Mouse (Mus musculus): ENCODE measurements around the gene Trp73.

- TF ChIP-seq CTCF (IDR thresholded peaks at IDR 0.05; ENCODE audit: low read depth): no peak
- TF ChIP-seq EP300 (IDR thresholded peaks at IDR 0.05; ENCODE audit: low read depth): no peak
Observed at GRCm38 (mm10) chr4:154024729-154025521, 115.1 kb downstream of the Trp73 start.

Measured in heart, postnatal 0 days (tissue).